Mouse (Mus musculus) limb, embryonic 13.5 days (tissue): ENCODE results near the gene Vmn1r6. TPM values are rescaled to one million over a fixed set of nuclear protein-coding genes. Genes with fewer than 3 reads are reported as not detected.
"Not testable (repeated sequence)": the region's sequence is repeated elsewhere in the genome, so short reads cannot be mapped to it uniquely, and the experiment has no call there.

Experiments used
- ATAC-seq: fragments of 200-750 bp; cut with Nextera tagmentation; 2 replicates; pipeline ENCODE4 v1.8.0; 2017; ENCODE audit warnings: low read depth, moderate number of reproducible peaks, moderate TSS enrichment; ENCODE audit not compliant: low FRiP score
- H3K27ac ChIP-seq: fragments of 300-500 bp; sonication (generic); 2 replicates; pipeline ENCODE4 v1.5.1; 2015; ENCODE audit warnings: inconsistent platforms, mild to moderate bottlenecking, moderate library complexity
- H3K27me3 ChIP-seq: fragments of 300-500 bp; sonication (generic); 2 replicates; pipeline ENCODE4 v1.6.1; 2015; ENCODE audit warnings: mild to moderate bottlenecking, inconsistent platforms
- H3K36me3 ChIP-seq: fragments of 300-500 bp; sonication (generic); 2 replicates; pipeline ENCODE4 v1.6.1; 2015; ENCODE audit warnings: inconsistent platforms, mild to moderate bottlenecking, moderate library complexity
- H3K4me1 ChIP-seq: fragments of 300-500 bp; sonication (generic); 2 replicates; pipeline ENCODE4 v1.6.1; 2015; ENCODE audit warnings: inconsistent platforms
- H3K4me2 ChIP-seq: fragments of 300-500 bp; sonication (generic); replicated peaks from 2 replicates; pipeline ENCODE4 v1.6.1; 2015; ENCODE audit warnings: inconsistent platforms, mild to moderate bottlenecking, moderate library complexity
- H3K4me3 ChIP-seq: fragments of 300-500 bp; sonication (generic); 2 replicates; pipeline ENCODE4 v1.5.1; 2015; ENCODE audit warnings: moderate library complexity, mild to moderate bottlenecking, inconsistent platforms
- H3K9ac ChIP-seq: fragments of 300-500 bp; sonication (generic); 2 replicates; pipeline ENCODE4 v1.6.1; 2015; ENCODE audit warnings: mild to moderate bottlenecking, inconsistent platforms
- H3K9me3 ChIP-seq: fragments of 300-500 bp; sonication (generic); 2 replicates; pipeline ENCODE4 v1.6.1; 2016; ENCODE audit warnings: inconsistent platforms
- WGBS: fragments of 180-500 bp; shearing (Covaris S2); methylation state at CpG from one replicate; pipeline ENCODE4 v1.1.7; 2015; 5-methylcytosine and 5-hydroxymethylcytosine counted together
- polyA plus RNA-seq: library from polyadenylated mRNA; unstranded; fragments of >200 nt; fragmentation: Nextera tagmentation; extraction: Ambion mirVana; gene quantifications from 2 replicates; pipeline ENCODE4 v1.2.1, GENCODE M21; 2015

Gene Vmn1r6
- polyA plus RNA-seq, result not detected in 2 replicates

DNA sequence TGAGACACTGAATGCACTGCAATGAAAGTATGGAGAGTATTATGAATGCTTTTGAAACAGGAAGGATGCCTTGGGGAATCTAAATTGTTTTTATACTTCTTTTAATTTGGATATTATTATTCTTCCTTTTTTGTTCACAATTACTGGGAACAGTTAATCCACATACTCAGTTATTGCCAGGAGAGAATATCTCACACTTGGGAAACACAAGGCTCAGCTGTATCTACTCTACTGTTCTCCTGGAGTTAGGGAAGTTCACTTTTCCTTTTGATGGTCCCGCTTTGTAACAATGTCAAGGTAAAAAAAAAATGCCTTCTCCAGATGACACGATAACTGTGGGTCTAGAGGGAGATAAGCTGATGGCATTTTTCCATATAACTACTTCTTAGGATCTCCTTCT is at the start of gene Vmn1r6:
TSS of gene Vmn1r6 (plus strand) at position 301 of the 400 bp plus-strand sequence.
- Histone ChIP-seq H3K4me3 (no peak within 1 kb of the TSS), H3K27ac (no peak within 1 kb of the TSS), H3K9me3 (no peaks in the 10 kb centered on the region), H3K9ac (no peak within 1 kb of the TSS), H3K4me1 (no peaks in the 10 kb centered on the region), H3K4me2 (no peak within 1 kb of the TSS), H3K27me3 (no peaks in the 10 kb centered on the region), H3K36me3 (no peaks in the 10 kb centered on the region)
- ATAC-seq, result no peak
- 81% methylated on average over 2 of the region's 2 CpGs for WGBS

DNA sequence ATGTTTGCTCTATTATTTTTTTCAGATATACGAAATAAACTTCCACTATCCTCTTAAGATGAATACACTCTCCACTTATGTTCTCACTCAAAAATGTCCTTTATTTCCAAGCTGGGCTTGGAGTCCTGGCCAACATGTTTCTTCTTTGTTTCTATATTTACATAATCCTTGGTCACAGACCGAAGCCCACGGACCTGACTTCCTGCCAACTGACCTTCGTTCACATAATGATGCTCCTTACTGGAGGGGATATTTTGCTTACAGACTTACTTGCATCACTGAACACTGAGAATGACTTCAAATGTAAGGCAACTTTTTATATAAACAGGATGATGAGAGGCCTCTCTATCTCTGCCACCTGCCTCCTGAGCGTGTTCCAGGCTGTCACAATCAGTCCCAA is 40.6 kb upstream of the Vmn1r6 start:
- Histone ChIP-seq H3K9me3 (no peaks in the 10 kb centered on the region), H3K4me2 (no peak overlapping the region), H3K4me1 (no peaks in the 10 kb centered on the region), H3K4me3 (no peak overlapping the region), H3K27ac (no peak overlapping the region), H3K9ac (no peak overlapping the region), H3K27me3 (no peaks in the 10 kb centered on the region), H3K36me3 (no peaks in the 10 kb centered on the region)
- no peak for ATAC-seq
- WGBS, result 87% methylated on average over 5 of the region's 5 CpGs

DNA sequence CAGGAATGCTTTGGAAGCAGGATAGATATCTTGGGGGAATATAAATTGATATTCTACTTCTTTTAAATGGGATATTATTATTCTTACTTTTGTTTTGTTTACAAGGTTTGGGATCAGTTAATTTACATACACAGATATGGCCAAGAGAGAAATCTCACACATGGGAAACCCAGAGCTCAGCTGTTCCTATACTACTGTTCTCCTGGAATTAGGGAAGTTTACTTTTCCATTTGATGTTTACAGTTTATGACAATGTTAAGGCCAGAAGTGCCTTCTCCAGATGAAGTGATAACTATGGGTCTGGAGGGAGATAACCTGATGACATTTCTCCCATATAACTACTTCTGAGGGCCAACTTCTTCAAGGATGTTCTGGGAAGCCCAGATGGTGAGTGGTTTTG is 27.1 kb upstream of the Vmn1r6 start, which contains the start of gene Vmn1r5:
TSS of gene Vmn1r5 (plus strand) at position 301 of the 400 bp plus-strand sequence.
- ATAC-seq, result no peak
- H3K9ac ChIP-seq, result no peak within 1 kb of the TSS
- H3K4me1 ChIP-seq, result no peaks in the 10 kb centered on the region
- H3K4me2 ChIP-seq, result no peak within 1 kb of the TSS
- no peaks in the 10 kb centered on the region for H3K27me3 ChIP-seq
- no peaks in the 10 kb centered on the region for H3K36me3 ChIP-seq
- H3K4me3 ChIP-seq, result no peak within 1 kb of the TSS
- H3K27ac ChIP-seq, result no peak within 1 kb of the TSS
- H3K9me3 ChIP-seq, result no peaks in the 10 kb centered on the region

DNA sequence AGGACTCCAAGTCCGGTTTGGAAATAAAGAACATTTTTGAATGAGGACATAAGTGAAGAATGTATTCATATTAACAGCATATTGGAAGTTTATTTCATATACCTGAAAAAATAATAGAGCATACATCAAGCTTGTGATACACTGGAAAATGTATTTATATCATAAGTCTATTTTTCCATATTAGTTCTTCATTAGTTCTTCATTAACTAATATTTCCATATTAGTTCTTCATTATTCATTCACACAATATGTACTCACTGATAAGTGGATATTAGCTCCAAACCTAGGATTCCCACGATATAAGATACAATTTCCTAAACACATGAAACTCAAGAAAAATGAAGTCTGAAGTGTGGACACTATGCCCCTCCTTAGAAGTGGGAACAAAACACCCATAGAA is 28.2 kb downstream of the Vmn1r6 start, which contains the start of gene Vmn1r7:
TSS of gene Vmn1r7 (minus strand) at position 101 of the 400 bp plus-strand sequence.
- not testable (repeated sequence) for H3K27ac ChIP-seq, H3K27me3 ChIP-seq, H3K4me2 ChIP-seq, H3K9me3 ChIP-seq, H3K4me3 ChIP-seq, H3K9ac ChIP-seq, H3K4me1 ChIP-seq, ATAC-seq, H3K36me3 ChIP-seq
- WGBS, result 88% methylated on average over 2 of the region's 2 CpGs

DNA sequence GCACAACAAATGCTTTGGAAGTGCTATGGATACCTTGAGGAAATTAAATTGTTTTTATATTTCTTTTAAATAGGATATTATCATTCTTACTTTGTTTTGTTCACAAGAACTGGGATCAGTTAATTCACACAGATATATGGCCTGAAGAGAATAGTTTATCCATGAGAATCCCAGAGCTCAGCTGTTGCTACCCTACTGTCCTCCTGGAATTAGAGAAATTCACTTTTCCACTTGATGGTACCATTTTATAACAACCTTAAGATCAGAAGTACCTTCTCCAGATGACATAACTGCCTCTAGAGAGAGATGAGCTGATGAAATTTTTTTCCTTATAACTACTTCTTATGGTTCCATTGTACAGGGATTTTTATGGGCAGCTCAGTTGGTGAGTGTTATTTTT is 34.9 kb downstream of the Vmn1r6 start, which contains the start of gene Vmn1r8:
TSS of gene Vmn1r8 (plus strand) at position 301 of the 400 bp plus-strand sequence.
- H3K36me3 ChIP-seq, result no peaks in the 10 kb centered on the region

DNA sequence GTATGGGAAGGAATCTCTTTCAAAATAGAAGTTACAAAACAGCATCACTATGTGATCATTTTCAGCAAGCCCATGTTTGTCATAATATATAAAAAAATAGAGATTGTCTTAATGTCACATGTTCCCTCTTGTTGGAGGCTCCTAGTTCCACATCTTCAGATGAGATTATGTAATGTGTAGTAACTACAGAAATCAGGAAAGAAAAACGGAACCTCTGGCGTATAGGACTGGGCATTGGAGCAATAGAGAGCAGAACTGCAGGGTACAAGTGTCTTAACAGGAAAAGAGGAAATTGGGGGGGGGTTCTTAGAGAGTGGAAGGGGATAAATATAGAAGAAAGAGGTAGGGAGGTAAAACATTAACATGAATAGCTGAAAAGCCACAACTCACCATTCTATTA is 37.6 kb downstream of the Vmn1r6 start:
- H3K4me2 ChIP-seq, result no peak overlapping the region
- H3K9me3 ChIP-seq, result no peaks in the 10 kb centered on the region
- no peak for ATAC-seq
- H3K4me3 ChIP-seq, result no peak overlapping the region
- no peak overlapping the region for H3K27ac ChIP-seq
- no peak overlapping the region for H3K9ac ChIP-seq
- no peaks in the 10 kb centered on the region for H3K36me3 ChIP-seq
- H3K4me1 ChIP-seq, result no peaks in the 10 kb centered on the region
- WGBS, result 79% methylated on average over 2 of the region's 2 CpGs
- H3K27me3 ChIP-seq, result no peaks in the 10 kb centered on the region

More for the DNA sequence above, 34.9 kb downstream of the Vmn1r6 start, which contains the start of gene Vmn1r8:
- no peak within 1 kb of the TSS for H3K4me2 ChIP-seq
- H3K4me1 ChIP-seq, result no peaks in the 10 kb centered on the region
- no peak within 1 kb of the TSS for H3K27ac ChIP-seq
- no peak within 1 kb of the TSS for H3K4me3 ChIP-seq
- no peaks in the 10 kb centered on the region for H3K27me3 ChIP-seq
- no peak for ATAC-seq
- no peaks in the 10 kb centered on the region for H3K9me3 ChIP-seq
- no peak within 1 kb of the TSS for H3K9ac ChIP-seq

Other genes with a start within 250 kb of the Vmn1r6 start
- gene Kbtbd2, start 199.4 kb upstream of the Vmn1r6 start, polyA plus RNA-seq, result 28.0 and 30.5 TPM in 2 replicates
- gene Fkbp9, start 165.2 kb upstream of the Vmn1r6 start, polyA plus RNA-seq, result 181 and 185 TPM in 2 replicates
- 63.0 and 67.0 TPM in 2 replicates for gene Nt5c3, start 73.3 kb upstream of the Vmn1r6 start, polyA plus RNA-seq
- gene Vmn1r4, start 73.2 kb upstream of the Vmn1r6 start, polyA plus RNA-seq, result 0.11 and 0.24 TPM in 2 replicates
- gene Vmn1r5, start 27.0 kb upstream of the Vmn1r6 start, polyA plus RNA-seq, result not detected in 2 replicates
- gene Vmn1r7, start 28.1 kb downstream of the Vmn1r6 start, polyA plus RNA-seq, result not detected in 2 replicates
- gene Vmn1r8, start 35.0 kb downstream of the Vmn1r6 start, polyA plus RNA-seq, result not detected in 2 replicates
- not detected in 2 replicates for gene Vmn1r9, start 69.5 kb downstream of the Vmn1r6 start, polyA plus RNA-seq
- not detected in 2 replicates for gene Vmn1r10, start 112.2 kb downstream of the Vmn1r6 start, polyA plus RNA-seq
- not detected in 2 replicates for gene Vmn1r11, start 136.2 kb downstream of the Vmn1r6 start, polyA plus RNA-seq
- gene Vmn1r12, start 159.7 kb downstream of the Vmn1r6 start, polyA plus RNA-seq, result not detected in 2 replicates
- not detected in 2 replicates for gene Vmn1r13, start 206.0 kb downstream of the Vmn1r6 start, polyA plus RNA-seq
- not detected in 2 replicates for gene Vmn1r14, start 234.4 kb downstream of the Vmn1r6 start, polyA plus RNA-seq